Mouse (Mus musculus) MEL-GATA-1-ER (cell line): ENCODE data around the gene Ttc1.

ENCODE experiments used
- DNase-seq: peaks from one replicate; pipeline ENCODE4 v3.0.0-alpha.2; 2012; ENCODE audit warnings: low read depth; ENCODE audit errors: extremely low read depth

Gene Ttc1

GRCm38 (mm10) chr11:43747233-43748226 is at the start of gene Ttc1:
TSS of gene Ttc1 (minus strand) at chr11:43748008.
- peak; percentile 96 for DNase-seq

DNA sequence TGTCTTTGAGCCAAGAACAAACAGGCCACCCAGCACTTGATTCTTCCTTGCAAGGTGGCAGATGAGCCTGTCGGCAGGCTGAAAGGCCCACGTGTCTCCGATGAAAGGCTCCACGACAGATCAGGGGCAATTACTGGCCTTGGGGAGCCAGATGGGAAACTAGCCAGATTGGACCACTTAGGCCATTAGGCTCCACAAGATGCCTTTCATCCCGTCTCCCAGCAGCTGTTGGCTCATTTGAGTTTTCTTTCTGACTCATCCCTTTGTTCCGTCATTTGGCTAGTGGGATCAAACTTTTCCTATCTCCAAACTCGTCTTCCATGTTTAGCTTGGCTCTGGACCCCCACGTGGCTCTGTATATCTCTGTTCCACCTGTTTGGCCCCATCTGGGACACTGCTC is 48.2 kb upstream of the Ttc1 start:
- DNase-seq, result no peak

- DNase-seq, result no peak
Measured at GRCm38 (mm10) chr11:43790446-43790845, 42.6 kb upstream of the Ttc1 start.

- no peak for DNase-seq
Measured at GRCm38 (mm10) chr11:43783772-43784171, 36.0 kb upstream of the Ttc1 start.

DNA sequence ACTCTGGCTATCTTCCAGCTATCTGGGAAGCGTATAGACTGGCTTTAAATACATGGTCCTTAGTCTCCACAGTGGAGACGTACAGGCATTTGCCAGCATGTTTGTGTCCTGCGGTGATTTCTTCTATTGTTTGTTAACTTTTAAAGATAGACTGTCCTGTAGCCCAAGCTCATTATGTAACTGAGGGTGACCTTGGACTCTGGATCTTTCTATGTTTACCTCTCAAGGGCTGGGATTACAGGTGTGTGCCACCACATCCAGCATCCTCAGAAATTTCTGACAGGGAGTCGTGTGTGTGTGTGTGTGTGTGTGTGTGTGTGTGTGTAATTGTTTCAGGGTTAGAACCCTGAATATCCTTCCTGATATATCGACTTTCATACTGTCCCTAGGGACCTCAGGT is 35.3 kb upstream of the Ttc1 start:
- DNase-seq, result no peak

- no peak for DNase-seq
Measured at GRCm38 (mm10) chr11:43779551-43779950, 31.7 kb upstream of the Ttc1 start.

DNA sequence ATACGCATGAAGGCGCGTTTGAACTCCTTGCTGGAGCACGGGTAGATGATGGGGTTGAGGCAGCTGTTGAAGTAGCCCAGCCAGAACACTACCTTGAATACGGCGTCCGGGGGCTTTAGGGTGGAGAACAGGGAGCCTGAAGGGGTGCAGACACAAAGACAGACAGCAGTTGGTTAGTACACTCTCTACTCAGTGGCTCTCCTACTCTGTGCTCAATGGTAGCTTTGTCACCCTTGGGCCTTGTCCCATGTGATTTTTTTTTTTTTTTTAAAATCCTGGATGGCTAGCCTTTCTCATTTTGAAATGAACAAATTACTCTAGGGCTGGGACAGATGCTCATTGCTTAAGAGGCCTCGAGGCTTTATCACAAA is 28.5 kb upstream of the Ttc1 start:
- no peak for DNase-seq

- no peak for DNase-seq
Measured at GRCm38 (mm10) chr11:43775469-43776323, 27.9 kb upstream of the Ttc1 start.

DNA sequence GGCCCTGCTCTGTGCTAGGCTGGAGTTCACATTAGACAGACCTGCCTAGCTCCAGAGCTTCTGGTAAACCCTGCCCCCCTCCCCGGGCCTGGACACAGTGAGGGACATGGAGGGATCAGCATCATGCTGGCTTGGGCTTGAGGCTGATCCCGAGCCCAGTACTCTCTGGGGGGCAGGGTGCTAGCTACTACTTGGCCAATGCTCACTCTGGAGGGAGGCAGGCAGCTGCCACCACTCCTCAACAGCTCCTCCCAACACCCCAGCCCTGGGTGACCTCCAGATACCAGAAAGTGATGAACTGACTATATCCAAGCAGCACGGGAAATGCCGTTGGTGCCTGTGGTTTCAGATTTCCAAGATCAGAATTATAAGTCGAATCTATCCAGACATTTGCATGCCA is 25.9 kb upstream of the Ttc1 start:
- DNase-seq, result no peak

DNA sequence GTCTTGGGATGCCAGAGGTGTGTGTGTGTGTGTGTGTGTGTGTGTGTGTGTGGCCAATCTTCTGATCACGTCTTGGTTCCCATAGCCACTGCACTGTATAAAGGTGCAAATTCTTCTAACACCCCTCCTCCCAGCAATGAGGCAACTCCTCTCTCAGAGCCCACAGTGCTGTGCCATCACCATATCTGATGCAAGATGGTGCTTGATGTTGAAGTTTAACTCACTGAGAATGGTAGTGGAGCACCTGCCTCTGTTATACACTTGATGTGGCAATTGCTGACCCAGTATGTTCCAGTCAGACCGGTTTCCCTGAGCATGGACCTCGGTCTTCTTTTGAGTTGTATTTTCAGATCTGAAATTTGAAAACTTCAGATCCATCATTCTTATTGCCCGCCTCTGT is 22.3 kb upstream of the Ttc1 start:
- DNase-seq, result no peak

GRCm38 (mm10) chr11:43767749-43768148 is 19.9 kb upstream of the Ttc1 start:
- DNase-seq, result no peak

DNA sequence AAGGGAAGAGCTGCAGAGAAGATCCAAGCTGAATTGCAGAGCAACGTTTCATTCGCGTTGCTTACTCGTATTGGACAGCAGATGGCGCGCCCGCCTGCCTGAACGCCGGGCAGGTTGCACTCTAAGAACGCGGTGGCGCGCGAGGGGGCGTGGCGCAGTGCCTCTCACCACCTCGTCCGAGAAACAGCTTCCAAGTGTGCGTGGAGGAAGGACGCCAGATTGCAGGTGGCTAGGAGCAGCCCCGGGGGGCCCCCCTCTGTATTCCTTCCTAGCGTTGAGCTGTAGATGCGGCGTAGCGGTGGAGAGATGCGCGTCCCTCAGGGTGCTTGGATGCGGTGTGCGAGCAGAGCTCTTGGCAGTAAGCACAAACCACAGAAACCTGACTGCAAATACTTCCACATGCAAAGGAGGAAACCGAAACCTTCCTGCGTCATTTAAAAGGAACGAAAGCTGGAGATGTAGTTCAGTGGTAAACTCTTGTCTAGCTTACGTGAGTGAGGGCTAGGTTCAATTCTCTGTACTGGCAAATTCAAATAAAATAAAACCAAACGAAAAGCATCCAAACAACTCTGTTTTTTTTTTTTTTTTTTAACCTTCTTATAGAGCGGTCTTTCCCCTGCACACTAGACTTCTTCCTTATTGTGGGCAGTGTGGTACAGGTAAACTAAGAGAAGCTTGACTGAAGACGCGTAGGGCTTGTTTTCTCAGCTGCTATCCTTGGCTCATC is 19.3 kb upstream of the Ttc1 start:
- peak; percentile 34 for DNase-seq

DNA sequence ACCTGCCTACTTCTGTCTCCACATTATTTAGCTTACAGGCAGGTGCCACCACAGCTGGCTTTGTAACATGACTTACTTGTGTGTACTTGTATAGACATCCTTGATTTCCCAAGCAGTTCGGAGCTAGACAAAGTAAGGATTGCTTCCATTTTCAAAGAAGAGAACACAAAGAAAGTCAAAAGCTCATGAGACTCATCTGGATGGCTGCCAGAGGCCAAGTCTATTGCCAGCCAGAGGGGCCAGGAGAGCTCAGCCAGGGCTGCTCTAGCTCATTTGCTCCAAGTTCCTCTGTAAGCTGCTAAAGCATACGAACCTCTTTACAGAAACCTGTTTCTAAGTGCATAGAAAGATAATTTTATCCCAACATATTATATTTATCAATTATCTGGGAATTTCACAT is 10.6 kb upstream of the Ttc1 start:
- DNase-seq, result no peak

- peak; percentile 33 for DNase-seq
Measured at GRCm38 (mm10) chr11:43755411-43755810, 7.6 kb upstream of the Ttc1 start.

DNA sequence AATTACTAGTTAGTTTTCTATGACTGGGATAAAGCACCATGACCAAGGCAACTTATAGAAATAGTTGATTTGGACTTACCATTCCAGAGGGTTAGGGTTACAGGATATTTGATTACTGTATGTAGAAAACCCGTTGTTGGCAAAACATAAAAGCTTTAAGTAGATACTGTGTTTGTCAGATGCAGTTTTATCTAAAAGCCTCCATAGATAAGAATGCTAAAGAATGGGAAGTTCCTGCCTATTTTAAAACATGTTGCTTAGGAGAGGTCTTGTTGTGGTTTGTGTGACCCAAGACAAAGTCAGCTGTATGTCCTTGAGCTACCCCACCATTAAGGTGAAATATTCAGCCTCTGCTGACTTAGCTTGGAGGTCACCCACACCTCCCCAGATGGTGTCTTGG is 6.8 kb upstream of the Ttc1 start:
- no peak for DNase-seq

DNA sequence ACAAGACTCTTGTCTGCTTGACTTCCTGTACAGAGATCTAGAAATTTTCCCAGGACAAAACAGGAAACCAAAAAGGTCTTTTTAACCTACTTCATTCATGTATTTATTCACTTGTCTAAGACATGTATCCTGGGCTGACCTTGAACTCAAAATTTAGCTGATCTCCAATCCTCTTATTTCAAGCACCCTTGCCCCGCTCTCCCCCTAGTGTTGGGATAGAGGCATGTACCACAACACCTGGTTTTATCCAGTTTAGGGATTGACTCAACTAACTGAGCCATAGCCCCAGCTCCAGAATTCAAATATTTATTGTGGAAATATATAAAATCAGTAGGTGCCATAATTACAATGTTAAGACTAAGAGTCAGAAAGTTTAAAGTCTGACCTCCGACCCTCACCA is 3.7 kb upstream of the Ttc1 start:
- DNase-seq, result no peak

GRCm38 (mm10) chr11:43728737-43729301 is 19.0 kb downstream of the Ttc1 start:
- DNase-seq, result peak; percentile 32

GRCm38 (mm10) chr11:43727796-43728195 is 20.0 kb downstream of the Ttc1 start:
- DNase-seq, result peak; percentile 62

- DNase-seq, result no peak
Measured at GRCm38 (mm10) chr11:43723411-43723810, 24.4 kb downstream of the Ttc1 start.

GRCm38 (mm10) chr11:43712178-43712577 is 35.6 kb downstream of the Ttc1 start:
- DNase-seq, result no peak

DNA sequence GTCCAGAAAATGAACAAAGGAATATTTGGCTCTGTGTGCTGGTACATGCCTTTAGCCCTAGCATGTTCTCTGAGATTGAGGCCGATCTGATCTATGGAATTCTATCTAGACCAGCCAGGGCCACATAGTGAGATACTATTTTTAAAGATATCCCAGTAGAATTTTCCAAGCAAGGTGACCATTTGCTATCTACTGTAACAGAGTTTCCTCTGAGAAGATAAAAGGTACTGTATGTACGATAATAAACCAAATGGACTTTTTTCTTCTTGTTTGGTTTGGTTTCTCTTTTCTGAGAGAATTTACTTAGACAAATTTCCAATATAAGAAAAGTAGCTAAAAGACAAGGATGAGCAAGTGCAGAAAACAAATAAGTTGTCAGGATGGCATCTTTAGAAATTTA is 39.4 kb downstream of the Ttc1 start:
- no peak for DNase-seq
